Mouse (Mus musculus) CH12.LX (cell line): ENCODE data around the gene Cep41. TPM values are rescaled to one million over a fixed set of nuclear protein-coding genes. Genes with fewer than 3 reads are reported as not detected.

ENCODE experiments used
- DNase-seq: peaks from one replicate; pipeline ENCODE4 v3.0.0-alpha.2; 2013; ENCODE audit errors: extremely low read depth
- H3K27ac ChIP-seq: 2 replicates; pipeline ENCODE4 v1.5.1; 2012; ENCODE audit warnings: low read depth, mild to moderate bottlenecking, control low read depth, moderate library complexity; ENCODE audit not compliant: insufficient read depth
- H3K27me3 ChIP-seq: replicated peaks from 2 replicates; pipeline ENCODE3; 2012; ENCODE audit warnings: inconsistent platforms
- H3K36me3 ChIP-seq, 2 experiments: replicated peaks in 1 of 2; 2 replicates each; pipeline versions ENCODE3 to v1.6.1; 2012; ENCODE audit warnings: inconsistent platforms in 1 of 2, low read length in 1 of 2, mild to moderate bottlenecking in 1 of 2, mixed read lengths in 1 of 2, moderate library complexity in 1 of 2; ENCODE audit not compliant: control insufficient read depth in 1 of 2, insufficient read depth in 1 of 2
- H3K4me1 ChIP-seq, 2 experiments: 2 replicates each; pipeline ENCODE4 v1.6.1; 2012; ENCODE audit warnings: inconsistent platforms in 1 of 2, moderate library complexity in 1 of 2; ENCODE audit not compliant: insufficient read depth in 2 of 2, control insufficient read depth in 1 of 2
- H3K4me2 ChIP-seq: 2 replicates; pipeline ENCODE4 v1.6.1; 2012; ENCODE audit warnings: low read depth, mild to moderate bottlenecking, control low read depth; ENCODE audit not compliant: poor library complexity, insufficient read depth, severe bottlenecking
- H3K4me3 ChIP-seq, 3 experiments: fragments of 150-350 bp in 1 of 3; sonication (generic) in 1 of 3; replicated peaks in 1 of 3; 2 replicates each; pipeline versions ENCODE3 to v1.5.1; 2011 to 2012; ENCODE audit warnings: low read depth in 2 of 3, low read length in 2 of 3, mild to moderate bottlenecking in 2 of 3, moderate library complexity in 2 of 3, control low read depth in 1 of 3, improper control_type of control experiment in 1 of 3, inconsistent platforms in 1 of 3, mixed read lengths in 1 of 3; ENCODE audit not compliant: poor library complexity in 1 of 3
- H3K79me2 ChIP-seq: replicated peaks from 2 replicates; pipeline ENCODE4 v1.6.1; 2012; ENCODE audit warnings: mild to moderate bottlenecking, moderate library complexity; ENCODE audit not compliant: control insufficient read depth, poor library complexity, insufficient read depth, severe bottlenecking; ENCODE audit errors: extremely low read depth
- H3K9ac ChIP-seq: 2 replicates; pipeline ENCODE4 v1.6.1; 2012; ENCODE audit warnings: low read depth, mild to moderate bottlenecking, control low read depth, moderate library complexity; ENCODE audit not compliant: insufficient read depth
- H3K9me3 ChIP-seq: replicated peaks from 2 replicates; pipeline ENCODE3; 2012; ENCODE audit warnings: low read length, inconsistent platforms, mixed read lengths
- CHD1 ChIP-seq: IDR thresholded peaks from 2 replicates; pipeline ENCODE4 v1.6.1; 2012; ENCODE audit warnings: low read depth, low read length, improper control_type of control experiment, inconsistent platforms
- E2F4 ChIP-seq: IDR thresholded peaks from 2 replicates; pipeline ENCODE4 v1.6.1; 2011; ENCODE audit warnings: low read depth, low read length, improper control_type of control experiment; ENCODE audit not compliant: insufficient replicate concordance
- IRF4 ChIP-seq: IDR thresholded peaks from 2 replicates; pipeline ENCODE4 v1.6.1; 2014; ENCODE audit warnings: low read depth, mild to moderate bottlenecking, inconsistent platforms, low read length, improper control_type of control experiment
- KAT2A ChIP-seq: IDR thresholded peaks from 2 replicates; pipeline ENCODE4 v1.6.1; 2012; ENCODE audit warnings: low read length, improper control_type of control experiment, inconsistent platforms; ENCODE audit not compliant: insufficient replicate concordance
- MAZ ChIP-seq: IDR thresholded peaks from 2 replicates; pipeline ENCODE4 v1.6.1; 2012; ENCODE audit warnings: low read depth, mild to moderate bottlenecking, inconsistent platforms, low read length, improper control_type of control experiment, moderate library complexity
- NELFE ChIP-seq: IDR thresholded peaks from 2 replicates; pipeline ENCODE4 v1.6.1; 2011; ENCODE audit warnings: low read depth, low read length, improper control_type of control experiment
- POLR2AphosphoS2 ChIP-seq: IDR thresholded peaks from 2 replicates; pipeline ENCODE4 v1.6.1; 2011; ENCODE audit warnings: low read depth, low read length, improper control_type of control experiment
- TCF12 ChIP-seq: IDR thresholded peaks from 2 replicates; pipeline ENCODE4 v1.6.1; 2014; ENCODE audit warnings: low read depth, mild to moderate bottlenecking, inconsistent platforms, low read length, improper control_type of control experiment
- USF1 ChIP-seq: IDR thresholded peaks from 2 replicates; pipeline ENCODE4 v1.6.1; 2014; ENCODE audit warnings: low read depth, mild to moderate bottlenecking, inconsistent platforms, low read length, improper control_type of control experiment
- ZC3H11A ChIP-seq: IDR thresholded peaks from 2 replicates; pipeline ENCODE4 v1.6.1; 2012; ENCODE audit warnings: low read depth, mild to moderate bottlenecking, inconsistent platforms, low read length, improper control_type of control experiment
- ZKSCAN1 ChIP-seq: IDR thresholded peaks from 2 replicates; pipeline ENCODE4 v1.6.1; 2012; ENCODE audit warnings: low read depth, inconsistent platforms, low read length, improper control_type of control experiment, borderline replicate concordance
- dilution Hi-C: fragments of 300-500 bp; cut with MboI; formaldehyde crosslinking; loops from 2 replicates; pipeline ENCODE4 v1.14.3; 2020; ENCODE audit warnings: low sequenced_read_pairs; ENCODE audit not compliant: extremely low pct_unique_long_range_greater_than_20kb, extremely low pct_ligation_motif_present
- in situ Hi-C: fragments of 300-500 bp; cut with MboI; formaldehyde crosslinking; loops from 3 replicates; pipeline ENCODE4 v1.14.3; 2019; ENCODE audit warnings: low sequenced_read_pairs, low pct_ligation_motif_present, low pct_unique_long_range_greater_than_20kb, mixed read lengths
- polyA plus RNA-seq: library from polyadenylated mRNA; unstranded; fragments of >175 nt; gene quantifications from 2 replicates; pipeline ENCODE4 v1.2.1, GENCODE M21; 2012; ENCODE audit warnings: low read depth; ENCODE audit not compliant: insufficient read length
- total RNA-seq, 2 experiments: library from RNA; depleted of rRNA; stranded (reverse); fragments of 300-350 nt in 1 of 2; fragments of >200 nt in 1 of 2; gene quantifications; 2 replicates each; pipeline ENCODE4 v1.2.3; 2012 to 2014

The Cep41 gene
- total and polyA plus RNA-seq, 3 experiments = 4.2 to 11.4 (median 8.7) TPM

- H3K9ac ChIP-seq = no peak overlapping the region
Observed at GRCm38 (mm10) chr6:30658619-30659018, 34.9 kb downstream of the Cep41 start.

GRCm38 (mm10) chr6:30657279-30657678 is 36.3 kb downstream of the Cep41 start:
- no peak overlapping the region for H3K4me3 ChIP-seq
- TF ChIP-seq TCF12 (no peak), CHD1 (no peak), E2F4 (no peak), POLR2AphosphoS2 (no peak), NELFE (no peak), MAZ (no peak), ZKSCAN1 (no peak), IRF4 (no peak)
- DNase-seq = no peak
- dilution Hi-C loops (no loop called here), in situ Hi-C loops (no loop called here)
- no peak overlapping the region for H3K4me2 ChIP-seq
- no peaks in the 10 kb centered on the region for H3K79me2 ChIP-seq
- no peaks in the 10 kb centered on the region for H3K9me3 ChIP-seq
- peaks cover 0 to 30% of the 10 kb centered on the region in 2 experiments for H3K36me3 ChIP-seq
- no peak overlapping the region for H3K27ac ChIP-seq
- H3K4me1 ChIP-seq = peaks cover 0 to 14% of the 10 kb centered on the region in 2 experiments; a peak in 1 of 4 replicates
- H3K9ac ChIP-seq = no peak overlapping the region
- no peaks in the 10 kb centered on the region for H3K27me3 ChIP-seq

More at GRCm38 (mm10) chr6:30658619-30659018, 34.9 kb downstream of the Cep41 start:
- Histone ChIP-seq H3K27ac (no peak overlapping the region), H3K36me3 (peaks cover 0 to 30% of the 10 kb centered on the region in 2 experiments), H3K79me2 (no peaks in the 10 kb centered on the region), H3K27me3 (no peaks in the 10 kb centered on the region), H3K4me3 (no peak overlapping the region), H3K9me3 (no peaks in the 10 kb centered on the region), H3K4me1 (peaks cover 0 to 14% of the 10 kb centered on the region in 2 experiments; a peak in 1 of 4 replicates), H3K4me2 (no peak overlapping the region)
- in situ Hi-C loops = no loop called here
- TF ChIP-seq MAZ = no peak
- no peak for TF ChIP-seq KAT2A
- TF ChIP-seq E2F4 = no peak
- TF ChIP-seq IRF4 = no peak
- no peak for TF ChIP-seq USF1
- dilution Hi-C loops = no loop called here
- DNase-seq = no peak

- no peak overlapping the region for H3K27ac ChIP-seq
- no peaks in the 10 kb centered on the region for H3K79me2 ChIP-seq
- H3K9me3 ChIP-seq = no peaks in the 10 kb centered on the region
- DNase-seq = no peak
- H3K9ac ChIP-seq = no peak overlapping the region
- peaks cover 0 to 25% of the 10 kb centered on the region in 2 experiments for H3K36me3 ChIP-seq
- no peaks in the 10 kb centered on the region for H3K27me3 ChIP-seq
- in situ Hi-C loops = no loop called here
- H3K4me1 ChIP-seq = no peaks in the 10 kb centered on the region
- no peak overlapping the region for H3K4me3 ChIP-seq
- TF ChIP-seq ZC3H11A = no peak
- dilution Hi-C loops = no loop called here
- H3K4me2 ChIP-seq = no peak overlapping the region
Observed at GRCm38 (mm10) chr6:30654932-30655331, 38.6 kb downstream of the Cep41 start.
